Mouse (Mus musculus): ENCODE measurements at regions not wholly inside any gene's neighbourhood (a gene's known extent, or its start where the extent isn't known, plus 50 kb on each side); places are given as distances from the start of the nearest gene placed in this dataset.

- TF ChIP-seq CTCF (IDR thresholded peaks at IDR 0.05; ENCODE audit: low read depth) (no peak), EP300 (IDR thresholded peaks at IDR 0.05; ENCODE audit: low read depth) (no peak)
These were observed 68.7 kb downstream of the Cyp2d40 start for GRCm38 (mm10) chr15:82695238-82695637.

Measured in liver, embryonic 14.5 days (tissue).